Mouse (Mus musculus) spleen, postnatal 4 days (tissue): Measurements from ENCODE around the gene Gorasp2.

ENCODE experiments used
- DNase-seq, 2 experiments: peaks; one replicate each; pipeline ENCODE4 v3.0.0; 2022; ENCODE audit warnings: low spot score in 2 of 2

The Gorasp2 gene

DNA sequence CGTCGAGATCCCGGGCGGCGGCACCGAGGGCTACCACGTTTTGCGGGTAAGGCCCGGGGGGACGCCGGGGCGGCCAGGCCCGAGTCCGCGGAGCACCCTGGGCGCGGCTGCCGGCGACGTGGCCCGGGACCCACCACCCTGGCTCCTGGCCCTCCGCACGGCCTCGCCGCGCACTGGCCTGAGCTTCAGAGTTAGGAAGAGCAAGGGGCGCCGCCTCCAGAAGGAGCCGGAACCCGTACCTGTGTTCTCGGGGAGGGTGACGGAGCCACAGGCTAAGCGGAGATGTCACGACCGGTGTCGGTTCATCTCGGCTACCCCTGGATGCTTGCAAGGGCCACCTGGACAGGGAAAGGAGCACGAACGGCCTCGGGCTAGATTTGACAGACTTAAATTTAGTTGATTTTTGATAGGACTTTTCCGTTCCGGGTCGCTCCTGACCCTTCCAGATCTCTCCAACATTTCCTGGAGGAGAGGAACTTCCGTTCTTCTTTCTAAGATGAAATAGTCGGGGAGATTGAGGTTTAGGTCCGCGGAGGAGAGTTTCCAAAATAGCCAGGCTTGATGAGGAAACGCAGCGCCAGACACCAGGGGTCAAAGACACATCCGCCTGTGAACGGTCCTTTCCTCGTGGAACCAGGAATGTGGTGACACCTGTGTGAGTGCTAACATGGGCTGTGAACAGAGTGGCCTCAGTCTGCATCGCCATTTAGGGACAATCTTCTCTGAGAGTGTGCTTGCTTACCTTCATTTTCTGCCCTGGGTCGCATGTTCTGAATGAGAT is 529 bp downstream of the Gorasp2 start, which contains the start of gene Gm26558:
TSS of gene Gm26558 (minus strand) at position 394 of the 781 bp plus-strand sequence.
- DNase-seq, result peak; percentile 14 to 67

DNA sequence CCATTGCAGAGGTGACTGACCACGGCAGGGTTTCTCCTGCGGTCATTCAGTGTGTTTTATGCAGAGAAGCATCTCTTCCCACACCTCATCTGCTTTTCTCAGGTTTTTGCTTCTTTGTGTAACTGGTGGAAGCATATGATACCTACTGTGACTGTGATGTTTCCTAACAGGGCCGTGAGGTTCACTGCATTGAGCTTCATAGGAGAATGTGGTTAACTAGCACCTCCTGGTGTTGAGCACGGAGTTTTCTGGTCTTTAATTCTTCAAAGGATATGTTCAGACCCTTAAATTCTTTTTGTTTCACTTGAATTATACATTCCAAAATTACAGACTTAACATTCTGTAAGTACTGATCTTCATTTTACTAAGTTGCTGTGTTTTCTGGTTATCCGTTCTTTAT is 2.4 kb downstream of the Gorasp2 start:
- peak in 1 of 2 experiments; percentile 18 for DNase-seq

DNA sequence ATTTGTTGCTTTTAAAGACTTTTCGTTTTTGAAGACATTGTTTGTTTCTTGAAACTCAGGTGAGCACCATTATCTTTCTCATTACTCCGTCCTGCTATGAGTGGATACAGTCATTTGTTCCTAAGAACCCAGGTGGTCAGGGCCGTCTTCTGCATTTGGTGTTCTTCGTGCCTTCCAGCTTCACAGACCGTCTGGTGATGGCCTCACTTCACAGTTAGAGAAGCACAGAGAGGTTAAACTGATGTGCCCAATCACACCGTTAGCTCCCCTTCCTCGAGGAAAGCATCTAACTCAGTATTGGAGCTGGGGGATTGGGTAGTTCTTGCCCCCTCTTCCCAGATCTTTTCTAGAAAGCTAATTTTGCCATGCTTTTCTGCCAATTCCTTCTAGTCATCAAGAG is 5.6 kb downstream of the Gorasp2 start:
- no peak for DNase-seq

DNA sequence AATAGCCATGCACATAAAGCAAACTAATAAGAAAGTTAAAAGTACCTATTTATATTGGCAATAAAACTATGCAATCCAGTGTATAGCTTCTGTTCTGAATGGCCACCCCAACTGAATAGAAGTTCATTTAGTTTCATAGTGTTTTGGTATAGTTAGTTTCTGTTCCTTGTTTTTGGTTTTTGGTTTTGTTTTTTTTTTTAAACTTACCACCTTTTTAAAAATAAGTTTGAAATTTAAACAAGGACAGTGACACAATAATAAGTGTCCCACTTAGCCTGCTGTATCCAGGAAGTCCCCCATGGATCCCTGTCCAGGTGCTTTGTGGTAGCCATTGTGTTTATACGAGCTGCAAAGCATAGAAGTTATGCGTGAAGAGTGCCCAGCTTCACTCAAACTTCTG is 7.9 kb downstream of the Gorasp2 start:
- DNase-seq, result no peak

DNA sequence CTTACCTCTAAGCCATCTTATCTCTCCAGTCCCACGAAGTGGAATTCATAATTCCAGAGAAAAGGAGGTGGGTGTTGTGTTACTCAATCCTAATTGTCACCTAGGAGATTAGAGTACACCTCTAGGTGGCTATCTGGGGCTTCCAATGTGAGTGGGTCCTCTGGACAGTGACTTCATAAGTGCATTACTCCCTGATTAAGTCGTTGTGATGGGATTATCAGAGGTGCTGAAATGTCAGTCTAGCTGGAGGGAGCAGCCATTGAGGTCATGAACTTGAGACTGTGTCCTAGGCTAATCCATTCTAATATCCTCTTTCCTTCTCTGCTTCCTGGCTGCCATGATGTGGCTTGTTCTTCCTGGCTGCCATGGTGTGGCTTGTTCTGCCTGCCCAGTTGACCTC is 8.5 kb downstream of the Gorasp2 start:
- DNase-seq, result no peak

DNA sequence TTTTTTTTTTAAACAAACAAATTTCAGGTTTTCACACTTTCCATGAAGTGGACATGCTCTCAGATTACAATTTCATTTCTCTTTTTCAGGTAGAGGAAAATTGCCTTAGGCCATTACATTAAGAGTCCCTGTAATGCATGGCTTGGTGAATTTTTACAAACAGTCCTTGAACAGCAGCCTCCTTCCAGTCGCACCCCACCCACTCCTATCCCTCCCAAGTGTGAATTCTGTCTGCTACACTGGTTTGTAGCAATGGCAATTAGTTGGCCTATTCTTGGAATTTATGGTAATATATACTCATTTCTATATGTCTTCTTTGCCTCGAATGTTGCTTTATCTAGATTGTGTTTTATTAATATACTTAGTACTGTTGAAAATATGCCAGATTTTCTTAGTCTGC is 11.1 kb downstream of the Gorasp2 start:
- DNase-seq, result no peak

DNA sequence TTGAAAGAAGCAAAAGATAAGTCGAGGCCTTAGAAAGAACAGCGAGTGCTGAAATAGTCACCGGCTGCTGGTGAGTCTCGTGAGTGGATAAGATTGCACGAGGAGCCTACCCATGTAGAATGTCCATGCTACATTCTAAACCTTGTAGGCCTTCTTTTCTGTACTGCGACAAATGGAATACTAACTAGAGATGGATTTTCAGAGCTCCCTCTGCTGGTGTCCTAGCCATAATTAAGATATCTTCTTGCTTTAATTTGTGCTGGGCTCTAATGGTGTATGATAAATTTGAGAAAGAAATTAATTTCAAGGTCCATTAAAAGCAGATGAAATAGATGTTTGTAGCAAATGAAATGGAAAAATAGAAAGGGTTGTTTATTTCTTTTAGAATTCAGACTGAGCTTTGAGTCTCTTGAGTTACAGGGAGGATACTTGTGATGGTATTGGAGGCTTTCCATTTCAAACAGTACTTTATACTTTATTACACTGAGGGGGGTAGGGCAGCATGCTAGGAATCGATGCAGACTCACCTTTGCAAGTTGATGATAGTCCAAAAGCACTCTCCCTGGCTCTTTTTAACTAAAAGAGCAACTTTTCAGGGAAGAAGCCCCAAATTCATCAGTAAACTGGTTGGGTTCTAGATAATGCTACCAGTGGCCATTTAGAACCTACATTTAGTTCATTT is 12.2 kb downstream of the Gorasp2 start:
- no peak for DNase-seq

DNA sequence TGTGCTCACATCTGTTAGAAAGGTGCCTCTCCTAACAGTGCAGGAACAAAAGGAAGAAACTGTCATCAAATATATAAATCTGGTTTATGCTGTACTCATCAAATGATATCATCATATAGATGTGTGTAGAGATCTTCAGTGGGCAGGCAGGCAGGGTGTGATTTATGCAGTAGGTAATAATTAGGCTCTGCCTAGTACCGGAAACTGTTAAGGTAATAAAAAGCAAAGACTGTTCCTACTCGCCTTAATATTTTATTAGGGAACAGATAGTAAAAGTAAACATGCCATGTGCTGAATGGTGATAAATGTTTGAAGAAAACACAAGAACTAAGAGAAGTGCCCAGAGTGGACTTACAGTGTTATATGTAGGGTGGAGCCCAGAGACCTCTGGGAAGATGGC is 20.9 kb downstream of the Gorasp2 start:
- no peak for DNase-seq

DNA sequence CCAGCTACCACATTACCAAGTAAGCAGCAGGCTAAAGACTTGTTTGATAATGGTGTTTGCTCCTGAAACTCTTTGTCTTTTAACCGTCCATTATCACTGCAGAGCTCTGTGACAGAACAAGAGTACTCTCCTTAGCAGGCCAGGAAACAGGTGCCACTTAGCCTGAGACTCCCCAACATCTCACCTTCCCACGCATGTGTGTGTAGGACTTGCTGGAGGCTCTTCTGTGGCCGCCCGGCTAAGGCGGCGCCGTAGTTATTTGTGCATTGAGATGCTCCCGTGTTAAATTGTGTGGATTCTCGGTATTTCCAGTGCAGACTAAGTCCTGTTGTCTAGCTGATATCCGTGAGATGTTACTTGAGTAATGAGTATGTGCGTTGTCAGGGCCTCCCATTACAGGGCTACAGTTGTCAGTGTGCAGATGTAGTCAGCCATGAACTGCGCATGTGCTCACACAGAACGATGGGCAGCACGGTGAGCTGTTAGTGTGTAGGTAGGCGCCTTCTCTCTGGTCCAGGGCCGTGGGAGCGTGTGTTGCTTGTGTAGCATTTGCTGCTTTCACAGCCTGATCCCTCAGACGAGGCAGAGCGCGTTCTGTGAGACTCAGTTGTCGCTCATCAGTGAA is 27.2 kb downstream of the Gorasp2 start:
- no peak for DNase-seq

DNA sequence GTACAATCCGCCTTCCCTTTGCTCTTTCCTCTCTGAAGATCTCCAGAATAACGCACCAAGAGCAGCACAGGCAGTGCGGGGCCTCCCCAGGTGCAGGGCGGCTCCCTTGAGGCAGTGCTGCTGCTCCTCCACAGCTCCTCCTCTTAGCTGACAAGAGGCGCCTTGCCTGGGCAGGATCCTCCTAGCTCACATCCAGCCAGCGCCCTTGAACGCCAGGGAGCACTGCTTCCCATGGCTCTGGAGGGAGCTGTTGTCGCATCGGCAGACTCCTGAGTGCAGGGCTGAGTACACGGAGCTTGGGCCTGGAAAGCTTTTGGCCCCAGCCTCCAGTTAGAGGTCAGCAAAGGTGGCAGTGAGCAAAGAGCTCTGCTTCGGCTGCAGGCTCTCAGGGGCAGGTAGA is 28.8 kb downstream of the Gorasp2 start:
- no peak for DNase-seq

DNA sequence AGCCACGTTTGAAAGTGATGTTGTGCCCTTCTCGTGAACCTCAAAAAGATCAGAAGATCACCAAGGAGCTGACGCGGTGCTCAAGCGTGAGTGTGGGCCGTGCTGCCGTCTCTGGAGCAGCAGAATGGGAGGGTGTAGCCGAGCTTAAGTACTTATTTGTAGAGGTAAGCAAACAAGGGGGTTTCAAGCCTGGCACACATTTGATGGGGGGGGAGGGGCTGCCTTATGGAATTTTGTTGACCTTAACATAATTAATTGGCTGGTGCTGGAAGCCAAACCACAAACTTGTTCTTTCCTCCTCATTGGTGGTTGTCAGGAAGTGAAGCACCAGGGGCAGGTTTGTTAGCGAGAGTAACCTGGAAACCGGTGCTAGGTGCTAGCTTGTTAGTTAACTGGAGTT is 34.3 kb downstream of the Gorasp2 start:
- DNase-seq, result no peak

DNA sequence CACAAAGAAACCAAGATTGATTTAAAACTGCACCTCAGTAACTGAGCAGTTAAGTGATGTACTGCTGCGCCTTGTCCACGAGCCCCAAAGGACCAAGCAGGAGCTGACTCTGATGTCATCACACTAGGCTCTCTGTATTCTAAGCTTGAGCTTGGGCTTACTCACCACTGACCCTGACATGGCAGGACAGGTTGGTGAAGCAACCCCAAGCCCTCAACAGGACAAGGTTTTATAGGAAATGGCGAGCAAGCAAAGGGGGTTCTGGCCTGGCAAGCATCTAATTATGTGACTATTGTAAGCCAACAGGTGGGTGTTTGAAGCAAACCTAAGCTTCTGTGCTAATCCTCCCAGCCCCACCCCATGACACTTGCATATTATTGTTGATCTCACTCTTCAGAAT is 39.5 kb downstream of the Gorasp2 start:
- DNase-seq, result no peak

DNA sequence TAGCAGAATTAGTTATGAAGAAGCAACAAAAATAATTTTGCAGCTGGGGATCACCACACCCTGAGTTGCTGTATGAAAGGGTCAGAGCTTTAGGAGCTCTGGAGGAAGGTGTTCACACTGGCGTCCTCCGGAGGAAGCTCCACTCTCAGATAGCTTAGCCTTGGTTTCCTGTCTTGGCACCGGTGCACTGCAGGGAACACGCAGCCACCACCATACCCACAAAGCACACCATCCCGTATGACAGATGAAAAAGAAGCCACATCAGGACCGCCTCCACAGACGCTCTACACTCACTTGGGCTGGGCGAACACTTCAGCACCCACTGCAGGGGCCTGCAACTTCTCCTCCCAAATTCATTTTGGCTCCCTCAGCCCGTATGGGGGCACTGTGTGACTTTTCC is 40.2 kb downstream of the Gorasp2 start:
- no peak for DNase-seq

DNA sequence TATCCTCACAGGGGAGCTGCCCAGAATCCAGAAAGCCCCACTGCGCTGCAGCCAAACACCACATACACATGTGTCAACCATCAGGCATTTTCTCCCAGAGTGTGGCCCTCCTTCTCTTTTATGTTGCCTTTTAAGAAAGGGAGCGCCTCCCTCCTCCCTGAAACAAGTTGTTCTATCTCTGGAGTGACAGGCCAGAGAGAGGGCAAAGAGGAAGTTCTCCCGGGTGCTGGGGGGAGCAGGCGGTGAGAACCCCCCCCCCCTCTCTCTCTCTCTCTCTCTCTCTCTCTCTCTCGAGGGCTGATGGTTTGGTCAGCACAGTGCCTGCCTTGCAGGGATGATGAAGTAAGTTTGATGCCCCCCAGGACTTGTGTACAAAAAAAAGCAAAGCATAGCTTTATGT is 41.0 kb downstream of the Gorasp2 start:
- no peak for DNase-seq

DNA sequence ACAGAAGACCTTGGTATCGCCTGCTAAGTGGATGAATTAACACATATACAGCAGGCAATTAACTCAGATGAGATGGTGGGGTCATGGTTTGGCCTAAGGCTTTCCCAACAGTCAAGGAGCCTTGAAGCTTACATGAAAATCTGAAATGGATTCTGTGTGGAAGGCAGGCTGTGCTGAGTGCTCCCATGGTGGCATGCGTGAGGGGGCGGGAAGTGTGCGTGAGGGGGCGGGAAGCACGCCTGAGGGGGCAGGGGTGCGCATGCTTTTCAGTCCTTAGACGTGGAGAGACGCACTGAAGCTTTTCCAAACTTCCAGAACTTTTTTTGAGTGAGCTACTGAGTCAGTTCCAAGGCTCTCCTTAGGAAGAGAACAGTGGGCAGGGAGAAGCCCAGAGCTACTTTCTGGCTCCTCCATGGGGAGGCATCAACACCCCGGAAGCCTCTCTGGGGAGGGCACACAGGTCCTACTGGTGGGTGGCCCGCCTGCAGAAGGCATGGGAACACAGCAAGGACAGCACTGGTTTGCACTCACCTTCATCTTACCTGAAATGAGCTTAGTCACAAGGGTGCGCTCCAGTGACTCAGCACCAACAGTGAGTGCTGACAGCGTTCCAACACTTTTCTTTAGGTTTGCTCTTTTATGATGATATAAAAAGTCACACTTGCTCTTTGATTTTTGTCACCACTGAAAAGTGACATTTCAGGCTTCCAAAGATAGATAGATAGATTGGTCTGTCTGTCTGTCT is 47.8 kb downstream of the Gorasp2 start:
- DNase-seq, result no peak

DNA sequence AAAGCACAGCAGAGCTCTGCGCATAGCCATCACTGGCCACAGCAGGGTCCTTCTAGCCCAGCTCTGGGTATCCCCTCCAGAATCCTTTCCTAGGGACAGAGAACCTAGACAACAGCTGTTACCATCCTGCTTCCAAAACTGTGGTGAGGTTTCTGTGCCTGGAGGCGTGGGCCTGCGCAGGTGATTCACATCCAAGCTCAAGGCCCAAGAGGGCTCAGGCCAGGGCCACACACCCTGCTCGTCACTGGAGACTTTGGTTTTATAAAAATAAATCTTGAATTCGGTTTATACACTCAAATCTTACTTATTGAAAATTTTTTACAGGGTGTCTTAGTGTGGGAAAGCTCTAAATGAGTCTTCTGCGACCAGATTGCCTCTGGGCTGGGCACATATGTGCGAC is 48.9 kb downstream of the Gorasp2 start:
- DNase-seq, result no peak

DNA sequence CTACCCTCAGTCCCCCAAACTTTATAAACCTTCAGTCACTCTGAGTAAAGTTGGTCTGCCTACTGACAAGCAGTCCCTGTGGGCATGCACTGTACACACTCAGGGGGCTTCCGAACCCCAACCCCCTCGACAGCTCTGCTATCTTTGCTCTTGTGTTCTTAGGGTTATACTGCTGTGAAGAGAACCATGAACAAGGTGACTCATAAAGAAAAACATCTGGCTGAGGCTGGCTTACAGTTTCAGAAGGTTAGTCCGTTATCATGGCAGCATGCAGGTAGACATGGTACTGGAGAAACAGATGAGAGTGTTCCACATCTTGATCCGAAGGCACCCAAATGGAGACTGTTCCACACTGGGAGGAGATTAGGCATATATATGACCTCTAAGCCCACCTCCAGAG is 49.5 kb downstream of the Gorasp2 start:
- no peak for DNase-seq

DNA sequence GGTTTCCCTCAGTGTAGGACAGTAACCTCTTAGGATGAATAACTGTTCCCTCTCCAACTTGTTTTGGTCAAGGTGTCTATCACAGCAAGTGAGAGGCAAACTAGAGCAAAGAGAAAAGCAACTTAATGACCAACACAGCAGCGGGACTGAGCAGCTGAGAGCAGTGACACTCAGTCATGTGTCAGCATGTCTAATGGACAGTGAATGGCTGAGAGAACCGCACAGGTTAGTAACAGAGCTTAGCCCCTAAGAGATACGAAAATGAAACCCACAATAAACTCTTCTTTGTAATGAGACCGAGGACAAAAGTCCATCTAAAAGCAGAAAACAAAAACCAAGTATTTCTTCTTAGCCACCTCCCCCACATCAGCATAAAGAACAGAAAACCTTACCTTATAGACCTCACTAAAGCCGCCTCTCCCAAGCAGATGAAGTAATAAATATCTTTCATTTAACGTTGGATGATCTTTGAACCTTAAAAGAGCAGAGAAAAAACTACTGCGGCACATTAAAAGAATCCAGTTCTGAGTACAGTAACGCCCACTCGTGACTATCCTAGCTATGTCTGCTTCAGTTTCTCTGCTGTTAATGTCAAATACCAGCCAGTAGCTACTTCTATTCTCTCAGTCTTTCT is 62.4 kb downstream of the Gorasp2 start:
- no peak for DNase-seq

DNA sequence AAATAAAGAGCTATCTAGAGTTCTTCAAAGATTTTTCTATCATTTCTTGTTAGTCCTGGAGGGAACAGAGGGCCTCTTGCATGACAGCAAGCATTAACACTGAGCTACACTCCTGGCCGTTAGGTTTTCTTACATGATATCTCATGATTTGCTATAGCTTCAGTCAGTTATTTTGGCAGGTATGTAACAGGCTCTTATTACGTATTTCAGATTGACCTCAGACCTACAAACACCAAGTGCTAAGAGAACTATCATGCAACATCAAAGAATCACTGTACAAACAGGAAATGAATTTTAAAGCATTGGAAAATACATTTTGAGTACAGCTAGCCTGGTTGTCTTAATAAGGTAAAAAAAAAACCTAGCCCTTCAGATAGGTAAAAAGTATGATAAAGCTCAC is 65.7 kb downstream of the Gorasp2 start:
- DNase-seq, result no peak

DNA sequence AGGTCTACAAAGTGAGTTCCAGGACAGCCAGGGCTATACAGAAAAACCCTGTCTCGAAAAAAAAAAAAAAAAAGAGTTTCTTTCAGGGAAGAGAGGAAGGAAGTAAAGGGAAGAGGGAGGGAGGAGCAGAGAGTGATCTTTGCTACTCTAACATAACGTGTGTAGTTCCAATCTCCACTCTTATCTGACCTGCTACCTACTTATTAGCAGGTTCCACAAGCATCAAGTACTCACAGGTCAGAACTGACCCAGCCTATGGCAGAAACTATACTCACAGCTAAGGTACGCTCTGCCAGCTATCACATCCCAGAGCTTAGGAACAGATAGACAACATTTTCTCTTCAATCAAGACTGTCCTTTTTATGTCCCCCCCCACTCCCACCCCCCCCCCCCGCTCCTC is 74.2 kb downstream of the Gorasp2 start:
- no peak for DNase-seq

DNA sequence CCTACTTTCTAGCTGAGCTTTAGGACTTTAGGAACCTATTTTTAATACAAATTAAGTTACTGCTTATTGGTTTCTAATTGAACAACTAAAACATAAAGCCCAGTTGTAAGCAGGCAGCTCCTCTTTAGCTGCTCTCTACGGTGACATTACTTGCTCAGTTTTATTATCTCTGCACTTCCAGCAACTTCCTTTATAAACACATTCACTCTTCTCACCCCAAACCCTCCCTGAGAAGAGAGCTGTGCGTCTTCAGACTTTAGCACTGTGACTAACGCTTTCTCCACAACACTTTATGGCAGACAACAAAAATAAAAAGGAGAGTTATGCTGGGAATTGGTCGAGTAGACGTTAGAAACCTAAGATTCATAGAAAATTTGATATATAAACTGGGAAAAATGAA is 74.6 kb downstream of the Gorasp2 start:
- no peak for DNase-seq

DNA sequence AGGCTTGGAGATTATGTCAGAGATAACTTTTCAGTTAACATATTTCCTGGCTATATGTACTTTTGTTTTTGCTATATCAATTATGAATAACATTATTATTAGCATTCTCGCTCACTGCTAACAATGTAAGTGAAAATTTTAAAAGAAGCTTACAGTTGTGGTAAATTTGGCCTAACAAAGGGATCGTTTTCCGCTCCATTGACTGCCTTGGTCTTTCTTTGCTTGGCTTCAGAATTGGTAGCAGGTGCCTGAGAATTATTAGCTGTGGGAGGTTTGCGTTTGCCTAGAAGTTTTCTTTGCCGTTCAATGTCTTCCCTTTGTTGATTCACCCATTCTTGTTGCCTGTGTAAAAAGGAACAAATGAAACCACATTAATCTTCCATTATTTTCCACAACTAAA is 80.5 kb downstream of the Gorasp2 start:
- DNase-seq, result no peak
